Mouse (Mus musculus) liver, adult 10 weeks (tissue): ENCODE data around the gene Fth1. TPM values are rescaled to one million over a fixed set of nuclear protein-coding genes. Genes with fewer than 3 reads are reported as not detected.

Source experiments
- polyA plus RNA-seq: library from polyadenylated mRNA; stranded (reverse); fragments of 350-450 nt; fragmentation: Illumina TruSeq; extraction: RNeasy Lipid Tissue Mini Kit (QIAGEN cat#74804); gene quantifications from one replicate; pipeline ENCODE4 v1.2.3, GENCODE M21; 2014; ENCODE audit warnings: low read depth, low replicate concordance

The Fth1 gene
- 2,353 TPM for polyA plus RNA-seq

GRCm38 (mm10) chr19:9980258-9980657, at the start of gene Fth1:
TSS of gene Fth1 (plus strand) at chr19:9980598.

GRCm38 (mm10) chr19:10001206-10001969, 21.0 kb downstream of the Fth1 start, which contains the start of the genes Best1 and Rab3il1:
TSS of gene Best1 (minus strand) at chr19:10001633.
TSS of gene Rab3il1 (plus strand) at chr19:10001669.

Other genes starting within 250 kb of the Fth1 start
- not detected for gene Scgb2a2, start 133.0 kb upstream of the Fth1 start, polyA plus RNA-seq
- gene Incenp, start 81.0 kb upstream of the Fth1 start, polyA plus RNA-seq = 0.34 TPM
- not detected for gene Best1, start 21.0 kb downstream of the Fth1 start, polyA plus RNA-seq
- gene Rab3il1, start 21.1 kb downstream of the Fth1 start, polyA plus RNA-seq = 0.45 TPM
- gene Fads3, start 61.0 kb downstream of the Fth1 start, polyA plus RNA-seq = 0.85 TPM
- 106 TPM for gene Fads2, start 121.1 kb downstream of the Fth1 start, polyA plus RNA-seq
- gene Fads1, start 202.3 kb downstream of the Fth1 start, polyA plus RNA-seq = 337 TPM
- 24.7 TPM for gene Tmem258, start 223.4 kb downstream of the Fth1 start, polyA plus RNA-seq
- 0.90 TPM for gene Fen1, start 223.6 kb downstream of the Fth1 start, polyA plus RNA-seq